Mouse (Mus musculus) testis, postnatal 10 days (tissue): ENCODE measurements around the gene Aamdc.

Source experiments
- DNase-seq: peaks from one replicate; pipeline ENCODE4 v3.0.0; 2021; ENCODE audit warnings: low spot score

The Aamdc gene

GRCm38 (mm10) chr7:97579067-97579975 is at the start of gene Aamdc, which contains the start of gene Rsf1:
Gene Aamdc (minus strand): TSS chr7:97579497.
Gene Rsf1 (plus strand): TSS chr7:97579889.
- DNase-seq = peak; percentile 97

DNA sequence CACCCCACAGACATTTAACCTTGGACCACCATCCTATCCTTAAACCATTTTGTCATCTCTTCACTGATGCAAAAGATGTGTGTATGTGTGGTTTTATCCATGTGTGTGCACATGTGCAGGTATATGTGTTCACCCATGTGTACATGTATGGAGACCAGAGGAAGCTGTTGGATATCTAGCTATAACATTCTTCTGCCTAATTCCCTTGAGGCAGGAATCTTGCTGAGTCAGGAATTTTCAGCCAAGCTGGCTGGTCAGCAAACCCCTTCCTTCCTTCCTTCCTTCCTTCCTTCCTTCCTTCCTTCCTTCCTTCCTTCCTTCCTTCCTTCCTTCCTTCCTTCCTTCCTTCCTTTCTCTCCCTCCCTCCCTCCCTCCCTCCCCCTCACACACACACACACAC is 44.1 kb upstream of the Aamdc start:
- no peak for DNase-seq

DNA sequence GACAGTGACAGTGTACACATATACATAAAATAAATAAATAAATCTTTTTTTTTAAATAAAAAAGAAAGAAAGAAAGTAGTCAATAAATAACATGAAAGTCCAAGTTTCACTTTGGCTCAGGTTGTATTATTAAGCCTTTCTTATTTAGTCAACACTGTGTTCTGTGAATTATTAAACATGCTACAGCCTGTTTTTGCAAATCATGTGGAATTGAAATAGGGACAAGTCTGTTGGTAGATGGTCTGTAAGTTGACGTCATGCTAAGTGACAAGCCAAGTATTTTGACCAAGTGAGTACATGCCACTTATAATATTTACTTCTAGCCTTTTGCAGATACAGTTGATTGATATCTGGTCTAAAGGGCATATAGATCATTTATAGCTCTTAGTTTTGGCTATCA is 43.4 kb upstream of the Aamdc start:
- DNase-seq = no peak

GRCm38 (mm10) chr7:97621346-97621745 is 42.0 kb upstream of the Aamdc start:
- no peak for DNase-seq

DNA sequence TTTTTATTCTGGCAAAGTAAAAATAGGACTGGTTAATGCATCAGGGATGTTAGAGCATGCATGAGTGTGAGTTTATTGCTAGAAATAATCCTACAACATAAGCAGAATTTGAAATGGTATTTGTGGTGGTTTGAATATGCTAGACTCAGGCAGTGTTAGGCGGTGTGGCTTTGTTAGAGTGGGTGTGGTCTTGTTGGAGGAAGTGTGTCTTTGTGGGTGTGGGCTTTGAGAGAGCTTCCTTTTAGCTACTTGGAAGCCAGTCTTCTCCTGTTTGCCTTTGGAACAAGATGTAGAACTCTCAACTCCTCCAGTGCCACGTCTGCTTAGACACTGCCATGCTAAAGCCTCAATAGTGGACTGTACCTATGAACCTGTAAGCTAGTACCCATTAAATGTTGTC is 19.3 kb upstream of the Aamdc start:
- DNase-seq = no peak

DNA sequence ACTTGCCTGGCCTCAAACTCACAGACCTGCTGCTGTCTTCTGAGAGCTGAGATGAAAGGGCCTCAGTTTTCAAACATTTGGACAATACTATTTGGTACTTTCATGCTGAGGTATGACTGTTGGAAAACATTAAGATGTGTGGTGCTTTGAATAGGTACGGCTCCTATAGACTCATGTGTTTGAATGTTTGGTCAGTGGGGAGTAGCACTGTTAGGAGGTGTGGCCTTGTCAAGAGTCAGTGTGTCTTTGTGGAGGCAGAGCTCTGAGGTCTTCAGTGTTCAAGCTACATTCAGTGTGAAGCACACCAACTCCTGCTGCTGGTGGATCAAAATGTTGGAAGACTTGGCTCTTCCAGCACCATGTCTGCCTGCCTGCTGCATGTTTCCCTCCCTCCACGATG is 14.2 kb upstream of the Aamdc start:
- DNase-seq = no peak

DNA sequence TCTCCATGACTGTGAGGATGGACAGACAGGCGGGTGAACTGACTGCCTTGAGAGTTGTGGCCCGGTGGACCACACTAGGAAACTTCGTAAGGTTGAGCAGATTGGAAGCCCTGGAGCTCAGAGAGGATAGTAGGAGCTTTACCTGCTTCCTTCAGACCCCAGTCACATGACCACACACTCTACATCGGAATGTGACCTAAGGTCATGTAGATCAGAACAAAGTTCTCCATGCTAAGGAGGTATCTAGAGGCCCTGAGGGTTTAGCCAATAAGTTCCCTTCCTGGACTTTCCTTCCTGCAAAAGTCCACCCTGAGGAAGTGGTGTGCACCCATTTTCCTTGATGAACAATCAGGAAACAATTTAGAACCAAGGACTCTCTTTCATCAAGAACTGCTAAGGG is 13.1 kb upstream of the Aamdc start:
- DNase-seq = no peak

- no peak for DNase-seq
Measured at GRCm38 (mm10) chr7:97591336-97591735, 12.0 kb upstream of the Aamdc start.

DNA sequence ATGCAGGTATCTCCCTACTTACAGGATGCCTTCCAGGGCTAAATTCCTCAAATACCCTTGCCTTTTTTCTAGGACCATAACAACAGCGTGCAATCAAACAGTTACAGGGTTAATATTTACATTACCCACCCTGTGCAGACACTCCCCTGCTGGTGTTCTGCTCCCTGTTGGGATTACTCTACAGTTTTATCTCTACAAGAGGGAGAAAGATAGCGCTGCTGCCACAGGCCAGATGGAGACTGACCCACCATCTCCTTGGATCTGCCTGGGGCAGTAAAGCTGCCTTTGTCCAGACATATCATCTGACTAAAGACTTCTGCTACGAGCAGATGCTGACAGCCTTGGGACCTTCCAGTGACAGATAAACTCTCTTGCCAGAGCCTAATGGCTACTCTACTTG is 11.2 kb upstream of the Aamdc start:
- DNase-seq = no peak

DNA sequence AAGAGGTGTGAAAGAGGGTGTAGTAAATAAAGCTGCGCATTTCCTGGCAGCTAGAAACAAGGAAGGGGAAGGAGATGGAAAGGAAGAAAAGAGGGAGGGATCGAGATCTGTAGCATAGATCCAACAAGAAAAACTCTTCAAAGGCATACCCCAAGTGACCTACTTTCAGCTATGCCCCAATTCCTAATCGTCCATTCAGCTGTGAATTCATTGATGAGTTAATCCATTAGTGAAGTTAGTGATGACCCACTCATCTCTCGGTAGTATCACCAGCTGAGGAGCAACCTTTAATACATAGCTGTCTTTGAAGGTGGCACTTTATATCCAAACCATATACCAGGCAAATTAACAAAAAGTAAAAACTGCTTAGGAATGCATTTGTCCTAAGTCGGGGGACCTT is 9.2 kb upstream of the Aamdc start:
- DNase-seq = no peak

- DNase-seq = peak; percentile 81
Measured at GRCm38 (mm10) chr7:97580843-97581214, 1.5 kb upstream of the Aamdc start.

- DNase-seq = peak; percentile 71
Measured at GRCm38 (mm10) chr7:97579976-97580842, 912 bp upstream of the Aamdc start.

DNA sequence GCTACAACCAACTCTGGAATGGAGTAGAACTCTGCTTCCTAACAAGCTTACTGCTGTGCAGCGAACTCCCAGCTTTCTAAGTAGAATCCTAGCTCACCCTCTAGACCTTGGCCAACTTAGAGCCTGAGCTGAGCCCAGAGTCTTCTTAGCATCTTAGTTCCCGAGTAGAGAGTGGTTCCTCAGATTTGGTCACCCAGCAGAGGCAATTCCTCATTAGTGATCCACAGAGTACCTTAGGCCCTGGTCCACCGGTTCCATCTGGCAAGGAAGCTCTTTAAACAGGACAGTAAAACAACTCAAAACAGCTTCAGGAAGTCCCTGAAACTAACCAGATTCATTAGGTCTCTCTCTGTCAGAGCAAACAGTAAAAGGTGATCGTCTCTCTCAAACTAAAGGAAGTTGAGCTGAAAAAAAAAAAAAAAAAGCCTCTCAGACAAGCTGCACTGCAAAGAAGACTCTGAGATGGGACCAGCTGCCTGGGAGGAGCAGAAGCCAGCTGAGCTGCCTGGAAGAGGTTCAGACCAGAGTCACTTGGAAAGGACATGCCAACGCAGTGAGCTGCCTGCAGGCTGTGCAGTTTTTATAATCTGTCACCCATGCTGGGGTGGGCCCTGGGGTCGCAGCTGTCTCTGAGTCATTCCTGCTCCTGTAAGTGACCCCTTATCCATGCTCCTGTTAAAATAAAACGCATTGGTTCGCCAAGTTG is 783 bp downstream of the Aamdc start:
- DNase-seq = peak; percentile 57

DNA sequence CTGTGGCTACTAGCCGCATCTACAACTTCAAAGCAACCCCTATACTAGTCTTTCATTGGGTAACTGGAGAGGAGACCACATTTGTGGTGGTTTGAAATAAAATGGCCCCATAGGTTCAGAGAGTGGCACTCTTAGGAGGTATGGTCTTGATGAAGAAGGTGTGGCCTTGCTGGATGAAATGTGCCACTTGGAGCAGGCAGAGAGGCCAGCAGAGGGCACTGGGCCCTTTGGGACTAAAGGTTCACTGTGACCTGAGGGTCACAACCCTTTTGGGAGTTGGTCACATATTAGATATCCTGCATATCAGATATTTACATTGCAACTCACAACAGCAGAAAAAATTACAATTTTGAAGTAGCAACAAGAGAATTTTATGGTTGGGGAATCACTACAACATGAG is 8.9 kb downstream of the Aamdc start:
- DNase-seq = no peak

DNA sequence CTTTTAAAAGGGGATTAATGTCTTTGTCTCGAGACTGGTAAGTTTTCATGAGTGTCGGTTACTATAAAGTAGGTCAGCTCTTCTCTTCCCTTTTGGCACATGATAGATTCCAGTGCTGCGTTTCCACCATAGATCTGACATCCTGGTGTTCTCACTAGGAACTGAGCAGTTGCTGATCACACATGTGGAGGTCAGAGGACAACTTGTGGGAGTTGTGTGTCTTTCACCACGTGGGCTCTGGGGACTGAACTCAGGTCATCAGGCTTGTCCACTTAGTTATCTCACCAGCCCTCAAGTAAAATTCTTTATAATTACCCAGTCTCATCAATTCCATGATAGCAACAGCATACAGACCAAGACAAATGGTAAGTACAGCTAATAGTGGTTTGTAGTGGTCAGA is 9.9 kb downstream of the Aamdc start:
- DNase-seq = no peak

- DNase-seq = no peak
Measured at GRCm38 (mm10) chr7:97563576-97563975, 15.7 kb downstream of the Aamdc start.

- DNase-seq = no peak
Measured at GRCm38 (mm10) chr7:97550673-97551072, 28.6 kb downstream of the Aamdc start.

DNA sequence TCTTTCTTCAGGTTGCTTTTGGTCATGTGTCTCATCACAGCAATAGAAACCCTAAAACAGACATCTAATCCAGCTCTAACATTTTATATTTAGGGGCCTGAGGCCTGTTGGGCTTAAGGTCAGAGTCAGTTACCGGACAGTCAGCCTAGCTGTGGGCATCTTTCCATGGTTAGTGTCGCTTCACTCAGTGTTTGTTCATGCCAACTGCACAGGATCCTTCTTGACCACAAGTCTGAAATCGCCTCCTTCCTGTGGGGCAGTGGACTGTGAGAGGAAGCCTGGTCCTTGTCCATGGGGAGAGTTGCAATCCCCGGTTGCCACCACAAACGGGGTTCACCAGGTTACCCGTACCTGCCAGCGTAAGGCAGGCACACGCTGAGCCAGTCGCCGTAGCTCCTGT is 30.0 kb downstream of the Aamdc start:
- DNase-seq = no peak

- DNase-seq = no peak
Measured at GRCm38 (mm10) chr7:97546462-97546861, 32.8 kb downstream of the Aamdc start.

DNA sequence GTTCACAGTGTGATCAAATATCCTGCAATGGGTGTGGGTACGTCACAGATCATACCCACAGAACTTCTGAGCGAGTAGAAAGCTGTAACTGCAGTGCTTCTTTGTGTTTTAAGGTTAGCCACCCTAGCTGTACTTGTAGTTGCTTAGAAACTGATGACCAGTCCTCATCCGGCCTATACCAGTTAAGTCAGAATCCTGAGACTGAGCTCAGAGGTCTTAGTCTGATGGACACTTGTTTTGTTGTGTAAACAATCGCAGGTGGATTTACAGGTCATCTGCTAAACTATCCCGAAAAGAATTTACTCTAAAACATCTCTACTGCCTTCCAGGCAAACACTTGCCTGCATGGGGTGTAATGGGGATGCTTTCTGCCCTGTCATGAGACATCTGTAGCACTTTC is 42.7 kb downstream of the Aamdc start:
- DNase-seq = no peak

- no peak for DNase-seq
Measured at GRCm38 (mm10) chr7:97535531-97535930, 43.8 kb downstream of the Aamdc start.

DNA sequence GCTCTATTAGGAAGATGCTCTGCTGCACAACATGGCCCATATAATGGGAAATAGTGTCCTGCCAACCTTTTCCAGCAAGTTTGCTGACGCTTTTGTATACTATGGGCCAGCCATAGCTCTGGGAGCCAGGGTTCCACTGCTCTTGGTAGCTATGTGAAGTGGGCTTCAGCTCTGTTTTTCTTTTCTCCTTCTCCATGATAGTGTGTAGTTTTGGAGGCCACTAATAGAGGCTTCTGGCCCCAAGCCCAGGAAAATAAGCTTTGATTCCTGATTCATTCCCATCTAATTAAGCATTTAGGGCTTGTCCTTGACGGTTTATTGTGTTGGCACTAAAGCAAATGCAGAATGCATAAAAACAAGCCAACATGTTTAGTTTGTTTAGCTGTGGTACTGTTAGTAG is 59.4 kb downstream of the Aamdc start:
- DNase-seq = no peak
